Comparison of ENCODE assay signal across 15 mouse cellular contexts in the genomic region with DNA sequence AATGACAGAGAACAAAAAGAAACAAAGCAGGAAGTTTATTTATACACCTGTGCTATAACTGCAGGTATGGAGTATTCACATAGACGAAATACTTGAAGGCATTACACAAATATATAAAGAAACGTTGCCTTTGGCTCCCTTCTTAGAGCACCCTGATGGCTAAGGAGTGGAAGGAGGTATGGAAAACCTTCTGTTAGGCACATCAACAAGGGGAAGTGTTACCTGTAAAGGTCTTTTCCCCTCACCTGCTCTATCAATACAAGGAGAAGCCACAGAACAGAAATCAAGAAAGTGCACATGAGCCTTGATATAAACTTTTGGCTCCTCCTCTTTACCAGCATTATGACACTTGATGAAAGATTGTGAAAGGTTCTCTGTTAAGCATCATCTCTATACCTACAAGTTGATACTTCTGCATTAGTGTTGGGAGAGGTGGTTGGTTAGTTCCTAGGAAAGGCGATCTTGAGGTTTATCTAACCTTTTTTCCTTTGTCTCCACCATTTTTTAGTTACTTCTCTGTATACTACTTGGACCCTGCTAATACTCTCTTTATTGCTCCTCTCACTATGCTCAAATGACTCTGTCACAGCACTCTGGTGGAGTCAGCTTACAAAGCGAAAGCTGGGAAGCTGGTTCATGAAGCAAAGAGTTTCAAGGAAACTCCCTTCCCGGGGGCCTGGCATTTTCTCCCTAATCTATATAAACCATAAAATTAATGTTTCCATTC. TPM values are rescaled to one million over a fixed set of nuclear protein-coding genes. Genes with fewer than 3 reads are reported as not detected.
DNase-seq lines count a peak whose midpoint lies in the region; ATAC-seq and TF ChIP-seq lines count a peak whose summit lies in the region.
"Not testable (repeated sequence)": the region's sequence is repeated elsewhere in the genome, so short reads cannot be mapped to it uniquely, and the experiment has no call there.
"Had no signal": no experiment of that assay in that cellular context is flagged by ENCODE, and none has a peak within 500 bp of the region (broad histone marks: within the 10 kb centered on the region; RNA-seq: fewer than 3 reads in every experiment).

No protein-coding gene starts in this region.

- not testable (repeated sequence) for H3K4me3 ChIP-seq in embryonic facial prominence, embryonic 13.5 days; heart, embryonic 12.5 days; hindbrain, embryonic 16.5 days (ENCODE audit: low read length); kidney, embryonic 14.5 days (ENCODE audit: low read length); limb, embryonic 13.5 days; lung, postnatal 0 days (ENCODE audit: low read depth, low read length); midbrain, embryonic 14.5 days (replicated peaks; ENCODE audit: low read depth, low read length); stomach, embryonic 15.5 days (replicated peaks)

- WGBS in embryonic facial prominence, embryonic 13.5 days: no CpG with 5 or more reads among the region's 5 CpGs
- WGBS in heart, embryonic 12.5 days: no CpG with 5 or more reads among the region's 5 CpGs
- WGBS in hindbrain, embryonic 16.5 days: no CpG with 5 or more reads among the region's 5 CpGs
- WGBS in kidney, embryonic 14.5 days: no CpG with 5 or more reads among the region's 5 CpGs
- WGBS in limb, embryonic 13.5 days: no CpG with 5 or more reads among the region's 5 CpGs
- WGBS in lung, postnatal 0 days: no CpG with 5 or more reads among the region's 5 CpGs
- WGBS in midbrain, embryonic 14.5 days: no CpG with 5 or more reads among the region's 5 CpGs
- no CpG with 5 or more reads among the region's 5 CpGs for WGBS in stomach, embryonic 15.5 days

- H3K4me2 ChIP-seq in embryonic facial prominence, embryonic 13.5 days; heart, embryonic 12.5 days; hindbrain, embryonic 16.5 days (ENCODE audit: low read length); kidney, embryonic 14.5 days (replicated peaks; ENCODE audit: low read depth, low read length); limb, embryonic 13.5 days (replicated peaks); lung, postnatal 0 days (replicated peaks; ENCODE audit: low read depth, low read length); midbrain, embryonic 14.5 days (ENCODE audit: low read length); stomach, embryonic 15.5 days: not testable (repeated sequence)

- not testable (repeated sequence) for DNase-seq in lung, postnatal 0 days (ENCODE audit: low spot score); midbrain, embryonic 14.5 days

- peak; percentile 32; the same call in 1 of the 2 replicates for ATAC-seq in embryonic facial prominence, embryonic 13.5 days (ENCODE audit: insufficient number of reproducible peaks, insufficient read depth, low FRiP score, low TSS enrichment, low read depth)
- ATAC-seq in heart, embryonic 12.5 days (ENCODE audit: insufficient number of reproducible peaks, low FRiP score): peak; percentile 49; the same call in 1 of the 2 replicates
- ATAC-seq in hindbrain, embryonic 16.5 days: 0 out of 2 replicates have a peak, but pooled peaks have one; percentile 21
- peak; percentile 78 for ATAC-seq in kidney, embryonic 14.5 days (ENCODE audit: low FRiP score, low TSS enrichment)
- peak; percentile 26; the same call in 1 of the 2 replicates for ATAC-seq in limb, embryonic 13.5 days (ENCODE audit: low FRiP score, low read depth)
- ATAC-seq in lung, postnatal 0 days: peak; percentile 23
- ATAC-seq in midbrain, embryonic 14.5 days (ENCODE audit: low FRiP score, low TSS enrichment): 0 out of 2 replicates have a peak, but pooled peaks have one; percentile 16
- peak; percentile 45 for ATAC-seq in stomach, embryonic 15.5 days (ENCODE audit: insufficient read depth, low FRiP score, low read depth)

- TF ChIP-seq EP300 in lung, postnatal 0 days (IDR thresholded peaks at IDR 0.05): not testable (repeated sequence)

- not testable (repeated sequence) for H3K27ac ChIP-seq in embryonic facial prominence, embryonic 13.5 days; heart, embryonic 12.5 days (ENCODE audit: poor library complexity, severe bottlenecking); hindbrain, embryonic 16.5 days (ENCODE audit: low read depth, low read length); kidney, embryonic 14.5 days (ENCODE audit: low read depth, low read length); limb, embryonic 13.5 days; lung, postnatal 0 days (ENCODE audit: low read length); midbrain, embryonic 14.5 days (replicated peaks; ENCODE audit: low read depth, low read length); stomach, embryonic 15.5 days

- H3K36me3 ChIP-seq in embryonic facial prominence, embryonic 13.5 days; heart, embryonic 12.5 days; hindbrain, embryonic 16.5 days (ENCODE audit: control insufficient read depth, insufficient read depth, low read length); kidney, embryonic 14.5 days (ENCODE audit: control insufficient read depth, insufficient read depth, low read length); limb, embryonic 13.5 days; lung, postnatal 0 days (ENCODE audit: insufficient read depth, low read length); midbrain, embryonic 14.5 days (ENCODE audit: control insufficient read depth, insufficient read depth, low read length); stomach, embryonic 15.5 days: not testable (repeated sequence)

- not testable (repeated sequence) for H3K4me1 ChIP-seq in embryonic facial prominence, embryonic 13.5 days; heart, embryonic 12.5 days (replicated peaks); hindbrain, embryonic 16.5 days (ENCODE audit: control insufficient read depth, insufficient read depth, low read depth, low read length); kidney, embryonic 14.5 days (ENCODE audit: control insufficient read depth, insufficient read depth, low read length); limb, embryonic 13.5 days; lung, postnatal 0 days (ENCODE audit: insufficient read depth, low read depth, low read length); midbrain, embryonic 14.5 days (ENCODE audit: control insufficient read depth, insufficient read depth, low read length); stomach, embryonic 15.5 days

- not testable (repeated sequence) for H3K9ac ChIP-seq in embryonic facial prominence, embryonic 13.5 days; heart, embryonic 12.5 days; hindbrain, embryonic 16.5 days (ENCODE audit: low read depth, low read length); kidney, embryonic 14.5 days (ENCODE audit: low read depth, low read length); limb, embryonic 13.5 days; lung, postnatal 0 days (replicated peaks; ENCODE audit: low read depth); midbrain, embryonic 14.5 days (replicated peaks; ENCODE audit: low read length); stomach, embryonic 15.5 days

- H3K27me3 ChIP-seq in embryonic facial prominence, embryonic 13.5 days; heart, embryonic 12.5 days (replicated peaks); hindbrain, embryonic 16.5 days (replicated peaks; ENCODE audit: control insufficient read depth, insufficient read depth, low read length); kidney, embryonic 14.5 days (ENCODE audit: control insufficient read depth, insufficient read depth, low read length); limb, embryonic 13.5 days; lung, postnatal 0 days (replicated peaks; ENCODE audit: insufficient read depth, low read length); midbrain, embryonic 14.5 days (ENCODE audit: control insufficient read depth, insufficient read depth, low read length); stomach, embryonic 15.5 days (replicated peaks): not testable (repeated sequence)

- not testable (repeated sequence) for H3K9me3 ChIP-seq in embryonic facial prominence, embryonic 13.5 days; heart, embryonic 12.5 days (replicated peaks); hindbrain, embryonic 16.5 days (ENCODE audit: control insufficient read depth, low read length); kidney, embryonic 14.5 days (ENCODE audit: control insufficient read depth, low read length); limb, embryonic 13.5 days; lung, postnatal 0 days (ENCODE audit: low read length); midbrain, embryonic 14.5 days (ENCODE audit: control insufficient read depth, low read length); stomach, embryonic 15.5 days

- TF ChIP-seq CTCF in lung, postnatal 0 days (IDR thresholded peaks at IDR 0.05): not testable (repeated sequence)

RNA-seq across cellular contexts. Expression of a gene that starts 20.9 kb away (rescaled TPM):
- 21.6 TPM in 1 of 2 replicates, not detected in the other for polyA plus RNA-seq in embryonic facial prominence, embryonic 13.5 days (2015; fragmentation: Nextera tagmentation; extraction: Ambion mirVana)
- polyA plus RNA-seq in heart, embryonic 12.5 days (2016; fragmentation: Nextera tagmentation; extraction: Ambion mirVana): 0.64 and 0.66 TPM in 2 replicates
- polyA plus RNA-seq in hindbrain, embryonic 16.5 days (2015; fragmentation: Nextera tagmentation; extraction: Ambion mirVana): 0.23 TPM in 1 of 2 replicates, not detected in the other
- polyA plus RNA-seq in kidney, embryonic 14.5 days (2014; fragmentation: Nextera tagmentation; extraction: Ambion mirVana): 0.47 TPM in 1 of 2 replicates, not detected in the other
- polyA plus RNA-seq in limb, embryonic 13.5 days (2015; fragmentation: Nextera tagmentation; extraction: Ambion mirVana): 4.4 and 5.1 TPM in 2 replicates
- polyA plus RNA-seq in lung, postnatal 0 days (2015; fragmentation: Nextera tagmentation; extraction: Ambion mirVana): 0.41 TPM in 1 of 2 replicates, not detected in the other
- polyA plus RNA-seq in midbrain, embryonic 14.5 days (2014; fragmentation: Nextera tagmentation; extraction: Ambion mirVana): not detected in 2 replicates
- polyA plus RNA-seq in stomach, embryonic 15.5 days (2015; fragmentation: Nextera tagmentation; extraction: Ambion mirVana): 541 and 1,085 TPM in 2 replicates
- polyA plus RNA-seq: embryonic facial prominence, embryonic 12.5 days; forebrain, embryonic 16.5 days; hindbrain, embryonic 14.5 days; midbrain, postnatal 0 days had no signal

RNA-seq across cellular contexts. Expression of a gene that starts 21.0 kb away (rescaled TPM):
- 0.26 TPM in 1 of 2 replicates, not detected in the other for polyA plus RNA-seq in embryonic facial prominence, embryonic 13.5 days (2015; fragmentation: Nextera tagmentation; extraction: Ambion mirVana)
- not detected in 2 replicates for polyA plus RNA-seq in heart, embryonic 12.5 days (2016; fragmentation: Nextera tagmentation; extraction: Ambion mirVana)
- polyA plus RNA-seq in hindbrain, embryonic 16.5 days (2015; fragmentation: Nextera tagmentation; extraction: Ambion mirVana): not detected in 2 replicates
- not detected in 2 replicates for polyA plus RNA-seq in kidney, embryonic 14.5 days (2014; fragmentation: Nextera tagmentation; extraction: Ambion mirVana)
- polyA plus RNA-seq in limb, embryonic 13.5 days (2015; fragmentation: Nextera tagmentation; extraction: Ambion mirVana): 0.14 and 0.15 TPM in 2 replicates
- 0.05 and 0.06 TPM in 2 replicates for polyA plus RNA-seq in lung, postnatal 0 days (2015; fragmentation: Nextera tagmentation; extraction: Ambion mirVana)
- not detected in 2 replicates for polyA plus RNA-seq in midbrain, embryonic 14.5 days (2014; fragmentation: Nextera tagmentation; extraction: Ambion mirVana)
- 9.5 and 12.7 TPM in 2 replicates for polyA plus RNA-seq in stomach, embryonic 15.5 days (2015; fragmentation: Nextera tagmentation; extraction: Ambion mirVana)
- polyA plus RNA-seq: cerebellum, adult 2 months; embryonic facial prominence, embryonic 12.5 days; forebrain, embryonic 16.5 days; heart, embryonic 11.5 days; hindbrain, embryonic 14.5 days; liver, embryonic 15.5 days; midbrain, postnatal 0 days had no signal

RNA-seq across cellular contexts. Expression of a gene that starts 48.6 kb away (rescaled TPM):
- 0.56 TPM in 1 of 2 replicates, not detected in the other for polyA plus RNA-seq in embryonic facial prominence, embryonic 13.5 days (2015; fragmentation: Nextera tagmentation; extraction: Ambion mirVana)
- polyA plus RNA-seq in heart, embryonic 12.5 days (2016; fragmentation: Nextera tagmentation; extraction: Ambion mirVana): not detected in 2 replicates
- not detected in 2 replicates for polyA plus RNA-seq in hindbrain, embryonic 16.5 days (2015; fragmentation: Nextera tagmentation; extraction: Ambion mirVana)
- polyA plus RNA-seq in kidney, embryonic 14.5 days (2014; fragmentation: Nextera tagmentation; extraction: Ambion mirVana): not detected in 2 replicates
- polyA plus RNA-seq in limb, embryonic 13.5 days (2015; fragmentation: Nextera tagmentation; extraction: Ambion mirVana): 0.34 TPM in 1 of 2 replicates, not detected in the other
- polyA plus RNA-seq in lung, postnatal 0 days (2015; fragmentation: Nextera tagmentation; extraction: Ambion mirVana): not detected in 2 replicates
- polyA plus RNA-seq in midbrain, embryonic 14.5 days (2014; fragmentation: Nextera tagmentation; extraction: Ambion mirVana): not detected in 2 replicates
- 44.5 and 82.4 TPM in 2 replicates for polyA plus RNA-seq in stomach, embryonic 15.5 days (2015; fragmentation: Nextera tagmentation; extraction: Ambion mirVana)
- polyA plus RNA-seq: cerebellum, adult 2 months; embryonic facial prominence, embryonic 12.5 days; forebrain, embryonic 16.5 days; heart, embryonic 11.5 days; hindbrain, embryonic 14.5 days; liver, embryonic 15.5 days; midbrain, postnatal 0 days had no signal

Comparison
In these comparisons a context has a peak if more than half of its experiments do, and no peak if none do; other contexts are left out.
1. ATAC-seq: peak in every context shown above with its lines; median percentile 78 in kidney, embryonic 14.5 days; 49 in heart, embryonic 12.5 days; 45 in stomach, embryonic 15.5 days; 32 in embryonic facial prominence, embryonic 13.5 days; 26 in limb, embryonic 13.5 days; 23 in lung, postnatal 0 days; 21 in hindbrain, embryonic 16.5 days; 16 in midbrain, embryonic 14.5 days.
2. RNA of a gene that starts 20.9 kb away (polyA plus RNA-seq): 541 to 1,085 TPM in stomach, embryonic 15.5 days; 4.4 to 5.1 TPM in limb, embryonic 13.5 days, 0.64 to 0.66 TPM in heart, embryonic 12.5 days, 0.41 TPM in lung, postnatal 0 days, 0.23 TPM in hindbrain, embryonic 16.5 days, 21.6 TPM in embryonic facial prominence, embryonic 13.5 days, 0.47 TPM in kidney, embryonic 14.5 days and not detected in midbrain, embryonic 14.5 days; every median in the first group is over 10 times any median in the second.
3. RNA of a gene that starts 48.6 kb away (polyA plus RNA-seq): 44.5 to 82.4 TPM in stomach, embryonic 15.5 days; not detected in kidney, embryonic 14.5 days, 0.34 TPM in limb, embryonic 13.5 days, 0.56 TPM in embryonic facial prominence, embryonic 13.5 days, not detected in heart, embryonic 12.5 days, not detected in hindbrain, embryonic 16.5 days, not detected in lung, postnatal 0 days and not detected in midbrain, embryonic 14.5 days; every median in the first group is over 10 times any median in the second.